Mouse (Mus musculus): ENCODE measurements around the gene Slc12a5. TPM values are rescaled to one million over a fixed set of nuclear protein-coding genes. Genes with fewer than 3 reads are reported as not detected.
A peak's percentile ranks its signal among the peaks of the same experiment; 100 is the strongest.

Slc12a5 gene
- polyA plus RNA-seq, 1 experiment from 2014 or later = 1.1 TPM

GRCm38 (mm10) chr2:164966381-164966780, 5.8 kb downstream of the Slc12a5 start:
- Histone ChIP-seq H3K9me3 (ENCODE audit: control insufficient read depth, low read length) (no peaks in the 10 kb centered on the region), H3K27ac (replicated peaks; ENCODE audit: low read depth, low read length) (no peak overlapping the region), H3K4me2 (ENCODE audit: low read depth, low read length) (no peak overlapping the region), H3K36me3 (ENCODE audit: control insufficient read depth, insufficient read depth, low read length) (no peaks in the 10 kb centered on the region), H3K4me1 (ENCODE audit: control insufficient read depth, insufficient read depth, low read length) (peaks cover 18% of the 10 kb centered on the region; the same call in 1 of the 2 replicates), H3K4me3 (ENCODE audit: low read depth, low read length) (no peak overlapping the region), H3K9ac (ENCODE audit: low read depth, low read length) (no peak overlapping the region), H3K27me3 (replicated peaks; ENCODE audit: control insufficient read depth, insufficient read depth, low read length) (peaks cover 63% of the 10 kb centered on the region)
- ATAC-seq (ENCODE audit: low read depth) = no peak
- DNase-seq (ENCODE audit: low spot score) = peak; percentile 84
- 18% methylated on average over 8 of the region's 8 CpGs for WGBS

- no peak overlapping the region for H3K9ac ChIP-seq (ENCODE audit: low read depth, low read length)
- 10% methylated on average over 6 of the region's 6 CpGs for WGBS
- no peaks in the 10 kb centered on the region for H3K9me3 ChIP-seq (ENCODE audit: control insufficient read depth, low read length)
- ATAC-seq (ENCODE audit: low read depth) (no peak), DNase-seq (ENCODE audit: low spot score) (no peak)
- H3K27me3 ChIP-seq (replicated peaks; ENCODE audit: control insufficient read depth, insufficient read depth, low read length) = peaks cover 71% of the 10 kb centered on the region
- H3K4me3 ChIP-seq (ENCODE audit: low read depth, low read length) = no peak overlapping the region
- no peak overlapping the region for H3K27ac ChIP-seq (replicated peaks; ENCODE audit: low read depth, low read length)
- no peak overlapping the region for H3K4me2 ChIP-seq (ENCODE audit: low read depth, low read length)
- H3K4me1 ChIP-seq (ENCODE audit: control insufficient read depth, insufficient read depth, low read length) = peaks cover 18% of the 10 kb centered on the region; the same call in 1 of the 2 replicates
- H3K36me3 ChIP-seq (ENCODE audit: control insufficient read depth, insufficient read depth, low read length) = no peaks in the 10 kb centered on the region
Measured at GRCm38 (mm10) chr2:164967193-164967592, 6.6 kb downstream of the Slc12a5 start.

- Histone ChIP-seq H3K4me2 (ENCODE audit: low read depth, low read length) (peak overlapping the region; percentile 70), H3K27me3 (replicated peaks; ENCODE audit: control insufficient read depth, insufficient read depth, low read length) (peaks cover 78% of the 10 kb centered on the region), H3K9me3 (ENCODE audit: control insufficient read depth, low read length) (no peaks in the 10 kb centered on the region), H3K27ac (replicated peaks; ENCODE audit: low read depth, low read length) (no peak overlapping the region), H3K36me3 (ENCODE audit: control insufficient read depth, insufficient read depth, low read length) (no peaks in the 10 kb centered on the region), H3K4me3 (ENCODE audit: low read depth, low read length) (peak overlapping the region; percentile 35), H3K9ac (ENCODE audit: low read depth, low read length) (no peak overlapping the region), H3K4me1 (ENCODE audit: control insufficient read depth, insufficient read depth, low read length) (peaks cover 18% of the 10 kb centered on the region; the same call in 1 of the 2 replicates)
- ATAC-seq (ENCODE audit: low read depth) (peak; percentile 28), DNase-seq (ENCODE audit: low spot score) (peak; percentile 10)
- 1% methylated on average over 37 of the region's 65 CpGs for WGBS
Measured at GRCm38 (mm10) chr2:164967761-164968440, 7.3 kb downstream of the Slc12a5 start.

- Histone ChIP-seq H3K4me2 (ENCODE audit: low read depth, low read length) (peak overlapping the region; percentile 70), H3K27ac (replicated peaks; ENCODE audit: low read depth, low read length) (no peak overlapping the region), H3K9ac (ENCODE audit: low read depth, low read length) (no peak overlapping the region), H3K36me3 (ENCODE audit: control insufficient read depth, insufficient read depth, low read length) (no peaks in the 10 kb centered on the region), H3K4me1 (ENCODE audit: control insufficient read depth, insufficient read depth, low read length) (peaks cover 18% of the 10 kb centered on the region; the same call in 1 of the 2 replicates), H3K4me3 (ENCODE audit: low read depth, low read length) (peak overlapping the region; percentile 35), H3K27me3 (replicated peaks; ENCODE audit: control insufficient read depth, insufficient read depth, low read length) (peaks cover 80% of the 10 kb centered on the region), H3K9me3 (ENCODE audit: control insufficient read depth, low read length) (no peaks in the 10 kb centered on the region)
- WGBS = under 1% methylated on average over 26 of the region's 29 CpGs
- DNase-seq (ENCODE audit: low spot score) (peak; percentile 76), ATAC-seq (ENCODE audit: low read depth) (peak; percentile 73)
Measured at GRCm38 (mm10) chr2:164968451-164968851, 7.8 kb downstream of the Slc12a5 start.

- no peak overlapping the region for H3K9ac ChIP-seq (ENCODE audit: low read depth, low read length)
- H3K4me2 ChIP-seq (ENCODE audit: low read depth, low read length) = no peak overlapping the region
- no peaks in the 10 kb centered on the region for H3K36me3 ChIP-seq (ENCODE audit: control insufficient read depth, insufficient read depth, low read length)
- H3K4me3 ChIP-seq (ENCODE audit: low read depth, low read length) = no peak overlapping the region
- H3K27me3 ChIP-seq (replicated peaks; ENCODE audit: control insufficient read depth, insufficient read depth, low read length) = peaks cover 80% of the 10 kb centered on the region
- no peaks in the 10 kb centered on the region for H3K9me3 ChIP-seq (ENCODE audit: control insufficient read depth, low read length)
- H3K4me1 ChIP-seq (ENCODE audit: control insufficient read depth, insufficient read depth, low read length) = peaks cover 18% of the 10 kb centered on the region; the same call in 1 of the 2 replicates
- WGBS = 2% methylated on average over 21 of the region's 21 CpGs
- no peak overlapping the region for H3K27ac ChIP-seq (replicated peaks; ENCODE audit: low read depth, low read length)
- ATAC-seq (ENCODE audit: low read depth) (no peak), DNase-seq (ENCODE audit: low spot score) (no peak)
Measured at GRCm38 (mm10) chr2:164969348-164969781, 8.8 kb downstream of the Slc12a5 start.

- Histone ChIP-seq H3K9ac (ENCODE audit: low read depth, low read length) (0 out of 2 replicates have a peak overlapping the region, but pooled peaks have one; percentile 5), H3K36me3 (ENCODE audit: control insufficient read depth, insufficient read depth, low read length) (no peaks in the 10 kb centered on the region), H3K4me3 (ENCODE audit: low read depth, low read length) (peak overlapping the region; percentile 20), H3K27ac (replicated peaks; ENCODE audit: low read depth, low read length) (no peak overlapping the region), H3K27me3 (replicated peaks; ENCODE audit: control insufficient read depth, insufficient read depth, low read length) (peaks cover 74% of the 10 kb centered on the region), H3K4me2 (ENCODE audit: low read depth, low read length) (peak overlapping the region; percentile 38), H3K4me1 (ENCODE audit: control insufficient read depth, insufficient read depth, low read length) (peaks cover 18% of the 10 kb centered on the region; the same call in 1 of the 2 replicates), H3K9me3 (ENCODE audit: control insufficient read depth, low read length) (no peaks in the 10 kb centered on the region)
- peak; percentile 23 for DNase-seq (ENCODE audit: low spot score)
- under 1% methylated on average over 34 of the region's 42 CpGs for WGBS
- peak; percentile 58; the same call in 1 of the 2 replicates for ATAC-seq (ENCODE audit: low read depth)
Measured at GRCm38 (mm10) chr2:164970631-164971196, 10.1 kb downstream of the Slc12a5 start.

- WGBS = 66% methylated on average over 5 of the region's 5 CpGs
- H3K4me1 ChIP-seq (ENCODE audit: control insufficient read depth, insufficient read depth, low read length) = peaks cover 15% of the 10 kb centered on the region; the same call in 1 of the 2 replicates
- H3K36me3 ChIP-seq (ENCODE audit: control insufficient read depth, insufficient read depth, low read length) = no peaks in the 10 kb centered on the region
- H3K4me2 ChIP-seq (ENCODE audit: low read depth, low read length) = no peak overlapping the region
- no peak for DNase-seq (ENCODE audit: low spot score)
- no peak overlapping the region for H3K27ac ChIP-seq (replicated peaks; ENCODE audit: low read depth, low read length)
- H3K4me3 ChIP-seq (ENCODE audit: low read depth, low read length) = no peak overlapping the region
- H3K27me3 ChIP-seq (replicated peaks; ENCODE audit: control insufficient read depth, insufficient read depth, low read length) = peaks cover 55% of the 10 kb centered on the region
- ATAC-seq (ENCODE audit: low read depth) = no peak
- H3K9ac ChIP-seq (ENCODE audit: low read depth, low read length) = no peak overlapping the region
- H3K9me3 ChIP-seq (ENCODE audit: control insufficient read depth, low read length) = no peaks in the 10 kb centered on the region
Measured at GRCm38 (mm10) chr2:164972646-164973045, 12.0 kb downstream of the Slc12a5 start.

- Histone ChIP-seq H3K4me1 (ENCODE audit: control insufficient read depth, insufficient read depth, low read length) (0 out of 2 replicates have a peak, but pooled peaks cover 6% of the 10 kb centered on the region), H3K27me3 (replicated peaks; ENCODE audit: control insufficient read depth, insufficient read depth, low read length) (peaks cover 25% of the 10 kb centered on the region)
- 73% methylated on average over 6 of the region's 6 CpGs for WGBS
Measured at GRCm38 (mm10) chr2:164975611-164976010, 15.0 kb downstream of the Slc12a5 start.

More at GRCm38 (mm10) chr2:164975611-164976010, 15.0 kb downstream of the Slc12a5 start:
- H3K4me3 ChIP-seq (ENCODE audit: low read depth, low read length) = no peak overlapping the region
- ATAC-seq (ENCODE audit: low read depth) (no peak), DNase-seq (ENCODE audit: low spot score) (no peak)
- H3K4me2 ChIP-seq (ENCODE audit: low read depth, low read length) = no peak overlapping the region
- H3K9ac ChIP-seq (ENCODE audit: low read depth, low read length) = no peak overlapping the region
- no peaks in the 10 kb centered on the region for H3K36me3 ChIP-seq (ENCODE audit: control insufficient read depth, insufficient read depth, low read length)
- H3K9me3 ChIP-seq (ENCODE audit: control insufficient read depth, low read length) = no peaks in the 10 kb centered on the region
- no peak overlapping the region for H3K27ac ChIP-seq (replicated peaks; ENCODE audit: low read depth, low read length)

Data from embryonic facial prominence, embryonic 14.5 days (tissue).